Mouse (Mus musculus) ES-E14 (cell line): ENCODE measurements at regions not wholly inside any gene's neighbourhood (a gene's known extent, or its start where the extent isn't known, plus 50 kb on each side); places are given as distances from the start of the nearest gene placed in this dataset.

Experiments
- MAFK ChIP-seq: IDR thresholded peaks from 2 replicates; pipeline ENCODE4 v1.6.1; 2014; ENCODE audit warnings: mild to moderate bottlenecking, low read depth, low read length, inconsistent platforms; ENCODE audit not compliant: insufficient read depth
- ZC3H11A ChIP-seq: IDR thresholded peaks from 2 replicates; pipeline ENCODE4 v1.6.1; 2012; ENCODE audit warnings: low read depth, mild to moderate bottlenecking, inconsistent platforms, low read length, borderline replicate concordance
- ZNF384 ChIP-seq: IDR thresholded peaks from 2 replicates; pipeline ENCODE4 v1.6.1; 2012; ENCODE audit warnings: low read depth, low read length, inconsistent platforms

DNA sequence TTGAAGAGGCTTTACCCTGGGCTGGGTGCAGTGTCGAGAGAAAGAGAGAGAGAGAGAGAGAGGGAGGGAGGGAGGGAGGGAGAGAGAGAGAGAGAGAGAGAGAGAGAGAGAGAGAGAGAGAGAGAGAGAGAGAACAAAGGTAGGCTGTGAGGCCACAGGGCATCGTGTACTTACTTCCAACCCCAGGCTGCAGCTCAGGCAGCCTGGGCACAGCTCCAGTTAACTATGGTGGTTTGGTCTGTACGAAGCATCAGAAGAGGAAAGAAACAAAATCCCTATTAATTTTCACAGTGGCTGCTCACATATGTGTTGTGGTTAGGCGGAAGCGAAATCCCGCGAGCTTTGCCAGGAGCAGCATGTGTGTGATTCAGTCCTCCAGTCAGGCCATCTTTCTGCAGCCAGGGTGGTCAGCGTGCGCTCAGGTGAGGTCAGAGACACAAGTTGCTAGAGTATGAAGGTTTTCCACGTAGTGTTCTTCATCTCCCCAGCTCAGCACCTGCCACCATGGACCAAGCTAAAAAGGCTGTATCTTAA is 143.3 kb upstream of the BB014433 start:
- TF ChIP-seq ZNF384: no peak
- no peak for TF ChIP-seq MAFK
- no peak for TF ChIP-seq ZC3H11A
